Mouse (Mus musculus) thymus, adult 2 months (tissue): ENCODE measurements around the gene Apoa5.

Experiments
- CTCF ChIP-seq: fragments of 200-500 bp; IDR thresholded peaks from 2 replicates; pipeline ENCODE4 v1.5.1; 2012; ENCODE audit warnings: mild to moderate bottlenecking, control low read depth, low read length, moderate library complexity, borderline replicate concordance; ENCODE audit not compliant: control insufficient read depth, poor library complexity, insufficient read depth; ENCODE audit errors: extremely low read depth
- POLR2A ChIP-seq: fragments of 200-500 bp; IDR thresholded peaks from 2 replicates; pipeline ENCODE4 v1.6.1; 2012; ENCODE audit warnings: mild to moderate bottlenecking, low read length, control low read depth, moderate library complexity; ENCODE audit not compliant: control insufficient read depth, poor library complexity, insufficient read depth; ENCODE audit errors: extremely low read depth

DNA sequence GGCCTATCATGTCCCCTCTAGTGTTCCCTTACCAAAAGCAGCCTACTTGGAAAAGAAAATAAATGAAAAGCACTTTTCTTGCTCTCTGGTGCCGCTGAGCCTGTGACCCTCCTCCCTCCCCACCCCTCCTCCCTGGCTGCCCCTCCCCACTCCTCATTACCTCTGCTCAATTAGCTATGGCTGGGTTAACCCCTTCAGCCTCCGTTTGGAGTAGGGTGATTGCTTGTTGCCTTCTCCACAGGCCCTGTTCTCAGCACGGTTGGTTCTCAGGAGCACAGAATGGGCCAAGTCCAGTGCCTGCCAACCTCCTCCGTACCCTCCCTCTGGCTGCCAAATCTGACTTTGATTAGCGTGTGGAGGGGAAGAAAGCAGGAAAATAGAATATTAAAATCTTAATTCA is 48.0 kb downstream of the Apoa5 start:
- no peak for TF ChIP-seq POLR2A
- TF ChIP-seq CTCF: no peak
